Mouse (Mus musculus) heart, embryonic 13.5 days (tissue): Measurements from ENCODE around the gene Gpank1. TPM values are rescaled to one million over a fixed set of nuclear protein-coding genes. Genes with fewer than 3 reads are reported as not detected.

ENCODE experiments used
- ATAC-seq: fragments of 200-750 bp; cut with Nextera tagmentation; 2 replicates; pipeline ENCODE4 v1.8.0; 2017; ENCODE audit warnings: moderate TSS enrichment; ENCODE audit not compliant: insufficient number of reproducible peaks, low FRiP score, low TSS enrichment; ENCODE audit errors: extremely low read depth
- H3K27ac ChIP-seq: fragments of 300-500 bp; sonication (generic); replicated peaks from 2 replicates; pipeline ENCODE4 v1.5.1; 2015; ENCODE audit warnings: moderate library complexity, mild to moderate bottlenecking, inconsistent platforms
- H3K27me3 ChIP-seq: fragments of 300-500 bp; sonication (generic); replicated peaks from 2 replicates; pipeline ENCODE4 v1.6.1; 2015; ENCODE audit warnings: mild to moderate bottlenecking, inconsistent platforms
- H3K36me3 ChIP-seq: fragments of 300-500 bp; sonication (generic); 2 replicates; pipeline ENCODE4 v1.6.1; 2015; ENCODE audit warnings: mild to moderate bottlenecking, inconsistent platforms
- H3K4me1 ChIP-seq: fragments of 300-500 bp; sonication (generic); 2 replicates; pipeline ENCODE4 v1.6.1; 2015; ENCODE audit warnings: inconsistent platforms
- H3K4me2 ChIP-seq: fragments of 300-500 bp; sonication (generic); 2 replicates; pipeline ENCODE4 v1.6.1; 2015; ENCODE audit warnings: inconsistent platforms, mild to moderate bottlenecking, moderate library complexity
- H3K4me3 ChIP-seq: fragments of 300-500 bp; sonication (generic); 2 replicates; pipeline ENCODE4 v1.5.1; 2015; ENCODE audit warnings: moderate library complexity, mild to moderate bottlenecking, inconsistent platforms
- H3K9ac ChIP-seq: fragments of 300-500 bp; sonication (generic); 2 replicates; pipeline ENCODE4 v1.6.1; 2015; ENCODE audit warnings: inconsistent platforms, mild to moderate bottlenecking, moderate library complexity
- H3K9me3 ChIP-seq: fragments of 300-500 bp; sonication (generic); 2 replicates; pipeline ENCODE4 v1.6.1; 2016; ENCODE audit warnings: inconsistent platforms
- WGBS: fragments of 180-500 bp; shearing (Covaris S2); methylation state at CpG from one replicate; pipeline ENCODE4 v1.1.7; 2015; ENCODE audit warnings: mixed read lengths; 5-methylcytosine and 5-hydroxymethylcytosine counted together
- polyA plus RNA-seq: library from polyadenylated mRNA; unstranded; fragments of >200 nt; fragmentation: Nextera tagmentation; extraction: Ambion mirVana; gene quantifications from 2 replicates; pipeline ENCODE4 v1.2.1, GENCODE M21; 2015

The Gpank1 gene
- polyA plus RNA-seq, 1 experiment from 2014 or later, result 10.7 TPM

DNA sequence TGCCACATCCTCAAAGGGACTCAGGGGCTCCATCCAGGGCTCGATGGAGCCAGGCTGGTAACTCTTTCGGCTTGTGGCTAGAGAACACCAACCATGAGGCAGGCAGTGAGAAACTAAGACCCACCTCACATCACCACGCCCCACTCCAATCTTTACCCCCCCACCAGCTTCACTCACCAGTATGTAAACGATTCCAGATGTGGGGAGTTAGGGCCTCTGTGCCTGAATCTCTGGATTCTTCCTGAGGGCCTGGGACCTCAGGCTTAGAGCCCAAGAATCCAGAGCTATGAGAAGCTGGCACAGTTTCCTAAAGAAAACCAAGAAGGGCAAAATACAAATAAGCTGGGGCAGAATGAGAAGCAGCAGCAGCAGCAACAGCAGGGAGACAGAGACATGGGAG, 32.7 kb downstream of the Gpank1 start:
- Histone ChIP-seq H3K4me1 (no peaks in the 10 kb centered on the region), H3K9me3 (no peaks in the 10 kb centered on the region), H3K9ac (no peak overlapping the region), H3K27ac (no peak overlapping the region), H3K27me3 (no peaks in the 10 kb centered on the region), H3K36me3 (peaks cover 99% of the 10 kb centered on the region), H3K4me2 (no peak overlapping the region), H3K4me3 (no peak overlapping the region)
- ATAC-seq, result no peak
- WGBS, result 80% methylated on average over 4 of the region's 4 CpGs

DNA sequence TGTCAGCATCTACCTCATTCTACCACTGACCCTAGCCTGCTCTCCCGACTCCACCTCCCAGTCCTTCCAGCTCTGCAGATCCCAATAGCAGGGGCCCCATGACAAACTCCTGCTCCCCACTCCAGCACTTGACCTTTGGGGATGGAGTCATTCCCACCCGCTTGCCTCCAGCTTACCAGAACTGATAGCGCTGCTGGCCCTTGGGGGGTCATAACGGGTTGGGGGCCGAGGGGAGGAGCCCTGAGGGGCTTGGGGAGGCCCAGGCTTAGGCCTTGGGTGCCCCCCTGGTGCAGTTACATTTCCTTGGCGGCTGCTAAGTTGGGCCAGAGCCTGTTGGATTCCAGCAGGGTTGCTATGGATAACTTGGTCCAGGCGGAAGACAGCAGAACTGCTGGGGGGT, 33.4 kb downstream of the Gpank1 start:
- no peak for ATAC-seq
- H3K4me2 ChIP-seq, result no peak overlapping the region
- H3K4me1 ChIP-seq, result no peaks in the 10 kb centered on the region
- H3K27ac ChIP-seq, result no peak overlapping the region
- H3K9me3 ChIP-seq, result no peaks in the 10 kb centered on the region
- H3K27me3 ChIP-seq, result no peaks in the 10 kb centered on the region
- no peak overlapping the region for H3K4me3 ChIP-seq
- no peak overlapping the region for H3K9ac ChIP-seq
- WGBS, result 82% methylated on average over 7 of the region's 7 CpGs
- H3K36me3 ChIP-seq, result peaks cover 99% of the 10 kb centered on the region

DNA sequence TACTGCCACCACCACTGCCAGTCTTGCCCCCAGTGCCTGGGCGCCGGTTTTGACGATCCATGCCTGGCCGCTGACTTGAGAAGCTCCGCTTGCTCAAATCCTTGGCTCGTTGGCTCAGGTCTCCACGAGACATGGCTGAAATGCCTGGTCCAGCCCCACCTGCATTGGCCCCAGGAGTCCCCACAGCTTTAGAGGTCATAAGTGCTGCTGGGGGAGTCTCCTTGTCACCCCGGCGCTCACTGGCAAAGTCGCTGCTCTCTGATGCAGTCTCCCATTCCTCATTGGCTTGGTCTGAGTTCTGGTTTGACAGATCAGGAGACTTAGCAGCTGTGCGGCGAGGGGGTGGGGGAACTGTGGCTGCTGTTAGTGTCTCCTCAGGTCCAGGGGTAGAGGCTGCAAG, 34.2 kb downstream of the Gpank1 start:
- H3K4me1 ChIP-seq, result no peaks in the 10 kb centered on the region
- no peak for ATAC-seq
- no peak overlapping the region for H3K4me2 ChIP-seq
- H3K27ac ChIP-seq, result no peak overlapping the region
- no peaks in the 10 kb centered on the region for H3K9me3 ChIP-seq
- WGBS, result 86% methylated on average over 12 of the region's 12 CpGs
- no peak overlapping the region for H3K9ac ChIP-seq
- H3K27me3 ChIP-seq, result no peaks in the 10 kb centered on the region
- H3K36me3 ChIP-seq, result peaks cover 99% of the 10 kb centered on the region
- no peak overlapping the region for H3K4me3 ChIP-seq

DNA sequence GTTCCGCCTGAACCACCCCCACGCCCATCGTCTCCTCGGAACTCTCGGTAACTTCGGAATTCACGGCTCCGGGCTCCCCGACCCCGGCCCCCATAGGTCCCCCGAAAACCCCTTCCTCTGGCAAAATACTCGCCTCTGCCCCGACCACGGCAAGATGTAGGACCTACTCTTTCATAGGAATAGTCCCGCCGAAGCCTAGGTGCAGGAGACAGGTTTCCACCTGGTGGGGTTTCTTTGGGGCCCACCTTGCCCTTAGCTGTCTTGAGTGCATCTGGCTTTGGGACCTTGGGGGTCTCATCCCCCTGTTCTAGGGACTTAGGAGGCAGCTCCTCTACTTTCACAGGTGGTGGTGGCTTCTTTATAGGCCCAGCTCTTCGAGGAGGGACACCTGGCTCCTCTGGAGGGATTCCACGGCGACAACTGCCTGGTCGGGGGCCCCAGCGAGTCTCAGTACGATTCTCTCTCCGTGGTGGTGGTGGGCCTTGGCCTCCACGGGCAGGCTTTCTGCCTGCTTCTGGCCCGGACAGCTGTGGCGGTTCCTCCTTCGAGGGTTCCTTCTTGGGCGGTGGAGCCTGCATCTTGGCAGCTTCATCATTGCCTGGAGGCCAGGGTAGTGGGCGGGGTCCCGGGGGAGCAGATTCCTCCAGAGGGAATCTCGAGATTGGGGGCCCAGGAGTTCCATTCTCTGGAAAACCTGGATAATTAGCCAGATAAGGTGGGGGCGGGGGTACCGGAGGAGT, 35.4 kb downstream of the Gpank1 start:
- Histone ChIP-seq H3K9ac (no peak overlapping the region), H3K4me1 (peaks cover 10% of the 10 kb centered on the region), H3K9me3 (no peaks in the 10 kb centered on the region), H3K27me3 (no peaks in the 10 kb centered on the region), H3K27ac (no peak overlapping the region), H3K4me2 (no peak overlapping the region), H3K4me3 (no peak overlapping the region), H3K36me3 (peaks cover 100% of the 10 kb centered on the region)
- no peak for ATAC-seq
- WGBS, result 85% methylated on average over 33 of the region's 33 CpGs

DNA sequence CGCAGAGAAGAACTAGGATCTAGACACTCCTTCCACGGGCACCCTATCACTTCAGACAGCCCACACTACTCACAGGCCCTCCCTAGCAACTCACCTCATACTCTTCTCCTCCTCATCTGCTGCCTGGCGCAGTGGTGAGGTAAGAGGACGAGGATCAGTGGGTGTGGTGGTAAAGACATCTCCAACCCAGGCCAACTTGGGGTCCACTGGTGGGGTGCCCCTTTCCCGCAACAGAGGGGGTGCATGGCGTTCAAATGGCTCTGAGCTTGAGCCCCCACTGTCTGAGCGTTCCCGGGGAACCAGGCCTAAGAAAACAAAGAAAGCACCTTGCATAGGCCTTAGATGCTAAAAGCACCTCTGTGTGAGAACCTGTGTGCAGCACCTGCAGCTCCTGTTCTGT, 36.0 kb downstream of the Gpank1 start:
- Histone ChIP-seq H3K4me3 (no peak overlapping the region), H3K27me3 (no peaks in the 10 kb centered on the region), H3K9me3 (no peaks in the 10 kb centered on the region)

DNA sequence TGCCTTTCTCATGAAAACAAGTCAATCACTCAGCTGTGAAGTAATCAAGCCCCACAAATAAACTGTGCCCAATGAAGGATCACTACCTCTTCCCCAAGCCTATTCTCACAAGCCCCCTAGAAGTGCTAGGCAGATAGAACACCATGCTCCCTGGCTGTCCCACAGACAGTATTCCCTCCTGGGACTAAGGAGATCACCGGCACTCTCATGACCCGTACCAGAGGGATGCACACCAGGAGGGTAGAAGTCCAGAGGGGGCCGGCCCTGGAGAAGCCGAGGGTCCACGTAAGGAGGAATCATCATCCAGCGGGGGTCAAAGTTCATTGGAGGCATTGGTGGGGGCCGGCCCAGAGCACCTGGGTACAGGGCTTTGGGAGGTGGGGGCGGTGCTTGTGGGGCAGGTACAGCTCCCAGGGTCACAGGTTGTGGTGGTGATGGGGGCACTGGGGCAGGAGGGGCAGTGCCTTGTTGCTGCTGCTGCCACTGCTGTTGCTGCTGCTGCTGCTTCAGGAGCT, 36.5 kb downstream of the Gpank1 start:
- WGBS, result 91% methylated on average over 8 of the region's 8 CpGs

More for the DNA sequence above, 36.0 kb downstream of the Gpank1 start:
- H3K9ac ChIP-seq, result no peak overlapping the region
- H3K4me2 ChIP-seq, result no peak overlapping the region
- ATAC-seq, result no peak
- peaks cover 16% of the 10 kb centered on the region for H3K4me1 ChIP-seq
- 81% methylated on average over 8 of the region's 8 CpGs for WGBS
- H3K27ac ChIP-seq, result no peak overlapping the region
- H3K36me3 ChIP-seq, result peaks cover 100% of the 10 kb centered on the region

DNA sequence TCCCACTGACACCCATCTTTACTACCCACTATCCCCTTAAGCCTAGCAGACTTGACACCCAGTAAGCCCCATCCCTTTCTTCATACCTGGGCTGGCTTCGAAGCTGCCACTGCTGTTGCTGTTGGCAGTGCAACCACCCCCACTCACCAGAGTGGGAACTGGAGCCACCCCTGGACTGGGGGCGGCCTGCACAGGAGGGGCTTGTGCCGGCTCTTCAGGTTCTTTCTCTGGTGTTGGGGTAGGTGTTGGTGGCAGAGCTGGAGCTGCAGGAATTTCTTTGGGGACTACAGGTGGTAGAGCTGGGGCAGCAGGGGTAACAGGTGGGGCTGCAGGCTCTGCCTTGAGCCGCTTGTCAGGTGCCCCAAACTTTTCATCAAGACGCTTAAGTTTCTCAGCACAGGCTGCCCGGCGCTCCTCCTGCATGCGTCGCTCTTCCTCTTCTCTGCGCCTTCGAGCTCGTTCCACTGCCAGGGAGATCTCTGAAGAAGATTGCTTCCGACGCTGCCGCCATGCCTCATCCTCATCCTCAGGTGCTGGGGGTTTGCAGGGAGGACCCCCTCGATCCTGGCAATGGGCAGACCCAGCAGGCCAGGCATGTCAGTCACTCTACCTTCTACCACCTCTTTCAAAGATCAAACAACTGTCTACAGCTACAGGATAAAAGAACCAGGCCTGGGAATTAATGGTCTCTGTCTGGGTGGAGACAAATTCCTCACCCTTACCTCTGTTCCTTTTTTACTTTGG, 37.8 kb downstream of the Gpank1 start:
- no peaks in the 10 kb centered on the region for H3K9me3 ChIP-seq
- no peak overlapping the region for H3K27ac ChIP-seq
- H3K36me3 ChIP-seq, result peaks cover 87% of the 10 kb centered on the region
- WGBS, result 92% methylated on average over 16 of the region's 16 CpGs
- H3K9ac ChIP-seq, result no peak overlapping the region
- ATAC-seq, result no peak
- H3K4me3 ChIP-seq, result no peak overlapping the region
- no peak overlapping the region for H3K4me2 ChIP-seq
- peaks cover 29% of the 10 kb centered on the region for H3K4me1 ChIP-seq
- no peaks in the 10 kb centered on the region for H3K27me3 ChIP-seq

More for the DNA sequence above, 36.5 kb downstream of the Gpank1 start:
- no peaks in the 10 kb centered on the region for H3K9me3 ChIP-seq
- peaks cover 100% of the 10 kb centered on the region for H3K36me3 ChIP-seq
- no peak overlapping the region for H3K4me2 ChIP-seq
- ATAC-seq, result no peak
- peaks cover 21% of the 10 kb centered on the region for H3K4me1 ChIP-seq
- no peak overlapping the region for H3K27ac ChIP-seq
- no peak overlapping the region for H3K4me3 ChIP-seq
- H3K27me3 ChIP-seq, result no peaks in the 10 kb centered on the region
- 0 out of 2 replicates have a peak overlapping the region, but pooled peaks have one; percentile 14 for H3K9ac ChIP-seq

DNA sequence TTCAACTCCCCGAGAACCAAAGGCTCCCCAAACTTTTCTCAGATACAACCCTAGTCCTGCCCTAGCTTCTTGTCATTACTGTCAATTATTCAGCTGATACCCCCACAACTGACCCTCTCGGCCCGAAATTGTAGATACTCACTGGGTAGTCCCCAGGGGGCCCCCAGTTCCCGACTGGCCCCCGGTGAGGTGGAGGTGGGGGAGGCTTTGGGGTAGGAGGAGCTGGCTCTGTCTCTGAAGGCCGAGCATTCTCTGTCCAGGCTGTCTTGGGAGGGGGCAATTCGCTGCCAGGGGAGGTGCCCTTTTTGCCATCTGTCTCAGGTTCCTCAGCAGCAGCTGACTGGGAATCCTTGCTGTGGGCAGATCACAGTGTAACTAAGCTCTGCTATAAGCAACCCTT, 38.4 kb downstream of the Gpank1 start:
- H3K4me2 ChIP-seq, result no peak overlapping the region
- H3K4me1 ChIP-seq, result peaks cover 29% of the 10 kb centered on the region
- peaks cover 81% of the 10 kb centered on the region for H3K36me3 ChIP-seq
- H3K27me3 ChIP-seq, result no peaks in the 10 kb centered on the region
- WGBS, result 82% methylated on average over 7 of the region's 7 CpGs
- H3K9ac ChIP-seq, result no peak overlapping the region
- ATAC-seq, result no peak
- H3K4me3 ChIP-seq, result no peak overlapping the region
- H3K9me3 ChIP-seq, result no peaks in the 10 kb centered on the region
- H3K27ac ChIP-seq, result no peak overlapping the region

DNA sequence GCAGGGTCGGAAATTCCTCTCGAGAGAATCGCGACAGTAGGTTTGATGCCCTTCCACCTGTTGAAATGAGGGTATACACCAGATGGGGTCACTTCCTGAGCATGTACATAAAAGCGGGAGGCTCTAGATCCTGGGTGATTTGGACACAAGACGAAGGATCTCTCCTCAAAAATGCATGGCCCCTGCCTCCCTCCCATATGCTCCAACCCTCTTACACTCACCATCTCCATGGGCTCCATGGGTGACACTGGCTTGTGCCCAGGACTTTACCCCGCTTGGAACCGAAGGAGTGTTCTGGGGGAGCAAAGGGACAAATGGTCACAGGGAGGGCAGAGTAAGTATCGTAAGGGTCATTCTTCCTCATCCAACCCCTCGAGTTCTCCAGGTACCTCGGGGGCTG, 40.2 kb downstream of the Gpank1 start:
- peak overlapping the region; percentile 100; the same call in 1 of the 2 replicates for H3K4me3 ChIP-seq
- peak overlapping the region; percentile 99; the same call in 1 of the 2 replicates for H3K4me2 ChIP-seq
- peak overlapping the region; percentile 100 for H3K9ac ChIP-seq
- 73% methylated on average over 11 of the region's 11 CpGs for WGBS
- H3K36me3 ChIP-seq, result peaks cover 63% of the 10 kb centered on the region
- ATAC-seq, result no peak
- H3K9me3 ChIP-seq, result no peaks in the 10 kb centered on the region
- H3K4me1 ChIP-seq, result peaks cover 38% of the 10 kb centered on the region
- no peaks in the 10 kb centered on the region for H3K27me3 ChIP-seq
- no peak overlapping the region for H3K27ac ChIP-seq

DNA sequence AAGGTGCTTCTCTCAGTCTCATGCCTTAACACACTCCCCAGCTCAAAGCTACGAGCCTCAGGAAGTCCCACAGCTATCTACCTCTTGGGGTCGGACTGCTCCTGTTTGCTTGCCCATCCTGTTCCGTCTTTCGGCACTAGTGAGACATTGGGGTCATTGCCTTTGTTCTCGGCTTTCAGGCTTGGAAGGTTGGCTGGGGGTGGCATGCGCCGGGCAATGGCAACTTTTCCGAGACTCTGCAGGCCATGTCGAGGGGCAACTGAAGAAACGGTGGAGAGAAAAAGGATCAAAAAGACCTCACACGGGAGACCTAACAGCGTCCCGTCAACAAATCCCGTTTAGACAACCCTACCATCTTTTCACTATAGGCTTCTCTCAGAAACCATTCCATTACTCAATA, 40.9 kb downstream of the Gpank1 start:
- Histone ChIP-seq H3K36me3 (peaks cover 56% of the 10 kb centered on the region), H3K9ac (peak overlapping the region; percentile 100), H3K9me3 (no peaks in the 10 kb centered on the region), H3K27me3 (no peaks in the 10 kb centered on the region), H3K27ac (peak overlapping the region; percentile 26; the same call in 1 of the 2 replicates), H3K4me3 (peak overlapping the region; percentile 100), H3K4me1 (peaks cover 39% of the 10 kb centered on the region), H3K4me2 (peak overlapping the region; percentile 99)
- no peak for ATAC-seq
- WGBS, result 73% methylated on average over 14 of the region's 14 CpGs

DNA sequence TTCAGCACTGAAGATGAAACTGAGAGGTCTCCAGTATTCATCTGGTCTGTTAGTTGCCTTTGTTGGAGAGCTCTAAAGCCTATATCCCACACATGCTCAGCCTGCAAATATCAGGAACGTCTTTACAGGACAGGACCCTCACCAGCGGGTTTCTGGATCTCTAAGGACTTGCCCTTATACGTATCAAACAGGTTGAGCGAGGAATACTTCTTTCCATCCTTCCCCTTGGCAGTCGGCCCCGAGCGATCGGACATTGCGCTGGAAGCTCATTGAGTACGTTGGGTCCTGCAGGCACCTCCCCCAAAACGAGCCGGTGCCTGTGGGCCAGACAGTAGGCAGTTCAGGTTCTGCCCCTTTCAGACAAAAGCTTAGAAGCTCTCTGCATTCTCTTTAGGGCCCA, 41.5 kb downstream of the Gpank1 start:
- ATAC-seq, result no peak
- H3K36me3 ChIP-seq, result peaks cover 50% of the 10 kb centered on the region
- H3K9ac ChIP-seq, result peak overlapping the region; percentile 100
- H3K4me2 ChIP-seq, result peak overlapping the region; percentile 99
- no peaks in the 10 kb centered on the region for H3K9me3 ChIP-seq
- peaks cover 39% of the 10 kb centered on the region for H3K4me1 ChIP-seq
- H3K4me3 ChIP-seq, result peak overlapping the region; percentile 100
- 33% methylated on average over 12 of the region's 12 CpGs for WGBS
- no peaks in the 10 kb centered on the region for H3K27me3 ChIP-seq
- H3K27ac ChIP-seq, result peak overlapping the region; percentile 26; the same call in 1 of the 2 replicates
